Mouse (Mus musculus) heart, embryonic 16.5 days (tissue): Measurements from ENCODE around the gene B4galt4. TPM values are rescaled to one million over a fixed set of nuclear protein-coding genes. Genes with fewer than 3 reads are reported as not detected.

ENCODE experiments used
- ATAC-seq: fragments of 200-750 bp; cut with Nextera tagmentation; replicated peaks from 2 replicates; pipeline ENCODE4 v1.8.0; 2017; ENCODE audit warnings: moderate number of reproducible peaks; ENCODE audit not compliant: insufficient read depth, low FRiP score; ENCODE audit errors: extremely low read depth
- H3K27ac ChIP-seq: fragments of 300-500 bp; sonication (generic); 2 replicates; pipeline ENCODE4 v1.5.1; 2014; ENCODE audit warnings: mild to moderate bottlenecking, low read length, control low read depth, moderate library complexity
- H3K27me3 ChIP-seq: fragments of 300-500 bp; sonication (generic); 2 replicates; pipeline ENCODE4 v1.6.1; 2014; ENCODE audit warnings: low read length, mixed read lengths; ENCODE audit not compliant: control insufficient read depth, insufficient read depth
- H3K36me3 ChIP-seq: fragments of 300-500 bp; sonication (generic); 2 replicates; pipeline ENCODE4 v1.6.1; 2014; ENCODE audit not compliant: control insufficient read depth, insufficient read depth
- H3K4me1 ChIP-seq: fragments of 300-500 bp; sonication (generic); 2 replicates; pipeline ENCODE4 v1.6.1; 2014; ENCODE audit warnings: low read length, mixed read lengths; ENCODE audit not compliant: control insufficient read depth, insufficient read depth
- H3K4me2 ChIP-seq: fragments of 300-500 bp; sonication (generic); 2 replicates; pipeline ENCODE4 v1.6.1; 2014; ENCODE audit warnings: low read depth, mild to moderate bottlenecking, control low read depth, low read length
- H3K4me3 ChIP-seq: fragments of 300-500 bp; sonication (generic); 2 replicates; pipeline ENCODE4 v1.5.1; 2014; ENCODE audit warnings: mild to moderate bottlenecking, control low read depth, low read length
- H3K9ac ChIP-seq: fragments of 300-500 bp; sonication (generic); 2 replicates; pipeline ENCODE4 v1.6.1; 2014; ENCODE audit warnings: low read length, control low read depth
- H3K9me3 ChIP-seq: fragments of 300-500 bp; sonication (generic); replicated peaks from 2 replicates; pipeline ENCODE4 v1.6.1; 2016; ENCODE audit warnings: low read length; ENCODE audit not compliant: control insufficient read depth
- WGBS: fragments of 180-500 bp; shearing (Covaris S2); extraction: QIAGEN DNeasy Blood & Tissue Kit; methylation state at CpG from one replicate; pipeline ENCODE4 v1.1.7; 2014; 5-methylcytosine and 5-hydroxymethylcytosine counted together
- polyA plus RNA-seq: library from polyadenylated mRNA; unstranded; fragments of >200 nt; fragmentation: Nextera tagmentation; extraction: Ambion mirVana; gene quantifications from 2 replicates; pipeline ENCODE4 v1.2.1, GENCODE M21; 2015

B4galt4 gene
- polyA plus RNA-seq, 1 experiment from 2014 or later = 22.8 TPM

GRCm38 (mm10) chr16:38769529-38769928 lies 27.5 kb downstream of the B4galt4 start:
- Histone ChIP-seq H3K4me2 (no peak overlapping the region), H3K9ac (no peak overlapping the region), H3K27me3 (no peaks in the 10 kb centered on the region), H3K9me3 (no peaks in the 10 kb centered on the region), H3K4me3 (no peak overlapping the region), H3K27ac (no peak overlapping the region), H3K4me1 (no peaks in the 10 kb centered on the region), H3K36me3 (peaks cover 14% of the 10 kb centered on the region)
- ATAC-seq = no peak
- 82% methylated on average over 9 of the region's 9 CpGs for WGBS

- Histone ChIP-seq H3K27ac (no peak overlapping the region), H3K36me3 (peaks cover 14% of the 10 kb centered on the region), H3K4me3 (no peak overlapping the region), H3K27me3 (no peaks in the 10 kb centered on the region), H3K9me3 (no peaks in the 10 kb centered on the region), H3K9ac (no peak overlapping the region), H3K4me2 (no peak overlapping the region), H3K4me1 (no peaks in the 10 kb centered on the region)
- 92% methylated on average over 6 of the region's 6 CpGs for WGBS
- no peak for ATAC-seq
Observed at GRCm38 (mm10) chr16:38771145-38771544, 29.1 kb downstream of the B4galt4 start.

- Histone ChIP-seq H3K9ac (no peak overlapping the region), H3K36me3 (peaks cover 10% of the 10 kb centered on the region), H3K4me2 (peak overlapping the region; percentile 18; the same call in 1 of the 2 replicates), H3K27me3 (no peaks in the 10 kb centered on the region), H3K9me3 (no peaks in the 10 kb centered on the region), H3K4me1 (no peaks in the 10 kb centered on the region), H3K27ac (no peak overlapping the region), H3K4me3 (no peak overlapping the region)
- no peak for ATAC-seq
- WGBS = 55% methylated on average over 12 of the region's 12 CpGs
Observed at GRCm38 (mm10) chr16:38772906-38773496, 30.9 kb downstream of the B4galt4 start.

GRCm38 (mm10) chr16:38774964-38775746 lies 33.1 kb downstream of the B4galt4 start:
- Histone ChIP-seq H3K27me3 (no peaks in the 10 kb centered on the region), H3K36me3 (no peaks in the 10 kb centered on the region), H3K9me3 (no peaks in the 10 kb centered on the region), H3K4me1 (no peaks in the 10 kb centered on the region), H3K9ac (no peak overlapping the region), H3K27ac (no peak overlapping the region), H3K4me2 (no peak overlapping the region), H3K4me3 (no peak overlapping the region)
- 60% methylated on average over 7 of the region's 7 CpGs for WGBS
- no peak for ATAC-seq

- Histone ChIP-seq H3K4me3 (no peak overlapping the region), H3K27me3 (no peaks in the 10 kb centered on the region), H3K36me3 (no peaks in the 10 kb centered on the region), H3K4me2 (no peak overlapping the region), H3K27ac (no peak overlapping the region), H3K4me1 (no peaks in the 10 kb centered on the region), H3K9ac (no peak overlapping the region), H3K9me3 (no peaks in the 10 kb centered on the region)
- 50% methylated on average over 6 of the region's 6 CpGs for WGBS
- ATAC-seq = no peak
Observed at GRCm38 (mm10) chr16:38776342-38776741, 34.3 kb downstream of the B4galt4 start.

GRCm38 (mm10) chr16:38780960-38781572 lies 39.0 kb downstream of the B4galt4 start:
- Histone ChIP-seq H3K4me2 (no peak overlapping the region), H3K27ac (no peak overlapping the region), H3K4me1 (no peaks in the 10 kb centered on the region), H3K4me3 (no peak overlapping the region), H3K9me3 (no peaks in the 10 kb centered on the region), H3K9ac (no peak overlapping the region), H3K27me3 (no peaks in the 10 kb centered on the region), H3K36me3 (no peaks in the 10 kb centered on the region)
- 94% methylated on average over 7 of the region's 7 CpGs for WGBS
- no peak for ATAC-seq

- Histone ChIP-seq H3K9ac (no peak overlapping the region), H3K9me3 (no peaks in the 10 kb centered on the region), H3K36me3 (no peaks in the 10 kb centered on the region), H3K4me2 (no peak overlapping the region), H3K27ac (no peak overlapping the region), H3K27me3 (no peaks in the 10 kb centered on the region), H3K4me3 (no peak overlapping the region), H3K4me1 (no peaks in the 10 kb centered on the region)
- 52% methylated on average over 2 of the region's 2 CpGs for WGBS
- ATAC-seq = no peak
Observed at GRCm38 (mm10) chr16:38781946-38782345, 39.9 kb downstream of the B4galt4 start.

GRCm38 (mm10) chr16:38782524-38783067 lies 40.5 kb downstream of the B4galt4 start:
- ATAC-seq = no peak
- Histone ChIP-seq H3K36me3 (no peaks in the 10 kb centered on the region), H3K9me3 (no peaks in the 10 kb centered on the region), H3K27ac (no peak overlapping the region), H3K4me2 (no peak overlapping the region), H3K4me1 (no peaks in the 10 kb centered on the region), H3K9ac (no peak overlapping the region), H3K4me3 (no peak overlapping the region), H3K27me3 (no peaks in the 10 kb centered on the region)
- 42% methylated on average over 2 of the region's 2 CpGs for WGBS

GRCm38 (mm10) chr16:38785301-38785700 lies 43.2 kb downstream of the B4galt4 start:
- H3K4me1 ChIP-seq = no peaks in the 10 kb centered on the region
- H3K9ac ChIP-seq = no peak overlapping the region
- no peaks in the 10 kb centered on the region for H3K27me3 ChIP-seq
- no peaks in the 10 kb centered on the region for H3K36me3 ChIP-seq
- H3K4me3 ChIP-seq = no peak overlapping the region
- no peak for ATAC-seq
- no peaks in the 10 kb centered on the region for H3K9me3 ChIP-seq
- H3K27ac ChIP-seq = no peak overlapping the region
- no peak overlapping the region for H3K4me2 ChIP-seq
- 49% methylated on average over 7 of the region's 7 CpGs for WGBS
